Comparison of ENCODE assay signal across 8 mouse cellular contexts in genomic region chr13:24965130-24965845, GRCm38 (mm10). TPM values are rescaled to one million over a fixed set of nuclear protein-coding genes. Genes with fewer than 3 reads are reported as not detected.
DNase-seq lines count a peak whose midpoint lies in the region; ATAC-seq and TF ChIP-seq lines count a peak whose summit lies in the region.

No protein-coding gene starts in this region.

- H3K27ac ChIP-seq in lung, embryonic 14.5 days (ENCODE audit: low read depth): no peak overlapping the region
- no peak overlapping the region for H3K27ac ChIP-seq in hindbrain, embryonic 13.5 days

- DNase-seq in lung, embryonic 14.5 days: peak; percentile 60
- no peak for DNase-seq in lung, postnatal 10 days
- DNase-seq in c-Kit-positive CD71-positive TER-119-negative erythroid progenitor cells, embryonic 14.5 days (ENCODE audit: low read depth): peak; percentile 13
- DNase-seq in ovary, postnatal 14 days (ENCODE audit: low spot score): no peak
- DNase-seq in adrenal gland, postnatal 25 days: no peak
- no peak for DNase-seq in cerebellum, adult 11-12 months

- peaks cover 3% of the 10 kb centered on the region; the same call in 1 of the 2 replicates for H3K4me1 ChIP-seq in lung, embryonic 14.5 days (ENCODE audit: insufficient read depth)
- H3K4me1 ChIP-seq in hindbrain, embryonic 13.5 days (replicated peaks): peaks cover 12% of the 10 kb centered on the region

- no peak for TF ChIP-seq CTCF in lung, embryonic 14.5 days (IDR thresholded peaks at IDR 0.05; ENCODE audit: low read depth)

- H3K9me3 ChIP-seq in lung, embryonic 14.5 days (ENCODE audit: low read depth, low read length): no peaks in the 10 kb centered on the region
- no peaks in the 10 kb centered on the region for H3K9me3 ChIP-seq in hindbrain, embryonic 13.5 days

- H3K27me3 ChIP-seq in lung, embryonic 14.5 days (ENCODE audit: insufficient read depth, low read length): no peaks in the 10 kb centered on the region
- H3K27me3 ChIP-seq in hindbrain, embryonic 13.5 days: 0 out of 2 replicates have a peak, but pooled peaks cover 4% of the 10 kb centered on the region

- no peaks in the 10 kb centered on the region for H3K36me3 ChIP-seq in lung, embryonic 14.5 days (ENCODE audit: insufficient read depth)
- H3K36me3 ChIP-seq in hindbrain, embryonic 13.5 days: no peaks in the 10 kb centered on the region

- H3K4me2 ChIP-seq in lung, embryonic 14.5 days: peak overlapping the region; percentile 49
- peak overlapping the region; percentile 49 for H3K4me2 ChIP-seq in hindbrain, embryonic 13.5 days

- WGBS in lung, embryonic 14.5 days: 10% methylated on average over 15 of the region's 15 CpGs
- WGBS in hindbrain, embryonic 13.5 days: 27% methylated on average over 15 of the region's 15 CpGs

- peak overlapping the region; percentile 22 for H3K4me3 ChIP-seq in lung, embryonic 14.5 days (ENCODE audit: low read depth, low read length)
- peak overlapping the region; percentile 24 for H3K4me3 ChIP-seq in hindbrain, embryonic 13.5 days

- H3K9ac ChIP-seq in lung, embryonic 14.5 days: no peak overlapping the region; the same call in 1 of the 2 replicates
- H3K9ac ChIP-seq in hindbrain, embryonic 13.5 days: peak overlapping the region; percentile 49; the same call in 1 of the 2 replicates

- peak; percentile 52; the same call in 1 of the 2 replicates for ATAC-seq in lung, embryonic 14.5 days (ENCODE audit: insufficient read depth)
- 0 out of 2 replicates have a peak, but pooled peaks have one; percentile 49 for ATAC-seq in hindbrain, embryonic 13.5 days (ENCODE audit: low FRiP score)
- ATAC-seq in megakaryocyte-erythroid progenitor cell, adult 5-6 weeks (replicated peaks; ENCODE audit: low FRiP score, low TSS enrichment, poor library complexity, severe bottlenecking): peak; percentile 62; the same call in 1 of the 2 replicates

RNA-seq across cellular contexts. Expression of gene Gpld1, which starts 22.3 kb away (rescaled TPM):
- 1.4 and 1.6 TPM in 2 replicates for polyA plus RNA-seq in lung, embryonic 14.5 days (2014; fragmentation: Nextera tagmentation; extraction: Ambion mirVana)
- polyA plus RNA-seq in hindbrain, embryonic 13.5 days (2015; fragmentation: Nextera tagmentation; extraction: Ambion mirVana): 1.3 and 1.4 TPM in 2 replicates
- not detected in 2 replicates for total RNA-seq in megakaryocyte-erythroid progenitor cell, adult 5-6 weeks (2014; fragmentation: Nextera tagmentation)
- 0.56 and 0.72 TPM in 2 replicates for total RNA-seq in megakaryocyte-erythroid progenitor cell, adult 5-6 weeks (2017)
- 5.6 and 7.9 TPM in 2 replicates for total RNA-seq in adrenal gland, postnatal 25 days (2021)

RNA-seq across cellular contexts. Expression of gene Aldh5a1, which starts 27.8 kb away (rescaled TPM):
- polyA plus RNA-seq in lung, embryonic 14.5 days (2014; fragmentation: Nextera tagmentation; extraction: Ambion mirVana): 8.5 and 9.4 TPM in 2 replicates
- 8.7 and 9.8 TPM in 2 replicates for polyA plus RNA-seq in hindbrain, embryonic 13.5 days (2015; fragmentation: Nextera tagmentation; extraction: Ambion mirVana)
- 0.24 TPM in 1 of 2 replicates, not detected in the other for total RNA-seq in megakaryocyte-erythroid progenitor cell, adult 5-6 weeks (2014; fragmentation: Nextera tagmentation)
- 0.05 and 0.91 TPM in 2 replicates for total RNA-seq in megakaryocyte-erythroid progenitor cell, adult 5-6 weeks (2017)
- 16.7 and 21.9 TPM in 2 replicates for total RNA-seq in adrenal gland, postnatal 25 days (2021)

RNA-seq across cellular contexts. Expression of gene Mrs2, which starts 54.9 kb away (rescaled TPM):
- polyA plus RNA-seq in lung, embryonic 14.5 days (2014; fragmentation: Nextera tagmentation; extraction: Ambion mirVana): 25.9 and 26.5 TPM in 2 replicates
- 18.1 and 19.8 TPM in 2 replicates for polyA plus RNA-seq in hindbrain, embryonic 13.5 days (2015; fragmentation: Nextera tagmentation; extraction: Ambion mirVana)
- total RNA-seq in megakaryocyte-erythroid progenitor cell, adult 5-6 weeks (2014; fragmentation: Nextera tagmentation): 27.4 and 36.3 TPM in 2 replicates
- total RNA-seq in megakaryocyte-erythroid progenitor cell, adult 5-6 weeks (2017): 11.4 and 11.9 TPM in 2 replicates
- total RNA-seq in adrenal gland, postnatal 25 days (2021): 79.4 and 86.8 TPM in 2 replicates

Comparison
In these comparisons a context has a peak if more than half of its experiments do, and no peak if none do; other contexts are left out.
1. DNase-seq: peak in lung, embryonic 14.5 days (single experiment) and c-Kit-positive CD71-positive TER-119-negative erythroid progenitor cells, embryonic 14.5 days (single experiment); none in lung, postnatal 10 days (single experiment), ovary, postnatal 14 days (single experiment), adrenal gland, postnatal 25 days (single experiment) and cerebellum, adult 11-12 months (single experiment).
2. Peak in every context shown above with its lines, with median percentiles within 50 percentile points of each other: ATAC-seq.